Mouse (Mus musculus) small intestine, adult 2 months (tissue): ENCODE data around the gene Gm45753.

Source experiments
- CTCF ChIP-seq: fragments of 200-500 bp; IDR thresholded peaks from 2 replicates; pipeline ENCODE4 v1.5.1; 2012; ENCODE audit warnings: low read depth, mild to moderate bottlenecking, control low read depth, inconsistent platforms, low read length, moderate library complexity, mixed read lengths; ENCODE audit not compliant: insufficient replicate concordance, insufficient read length; ENCODE audit errors: extremely low read depth
- POLR2A ChIP-seq: fragments of 200-500 bp; IDR thresholded peaks from 2 replicates; pipeline ENCODE4 v1.6.1; 2012; ENCODE audit warnings: low read depth, mild to moderate bottlenecking, control low read depth, inconsistent platforms, low read length, moderate library complexity

- TF ChIP-seq CTCF, result no peak
- no peak for TF ChIP-seq POLR2A
Measured at GRCm38 (mm10) chr8:45277453-45277852, 30.8 kb downstream of the Gm45753 start.
